Mouse (Mus musculus) layer of hippocampus, adult 9-11 months (tissue): Measurements from ENCODE around the gene Ncoa3.
"Not testable (repeated sequence)": the region's sequence is repeated elsewhere in the genome, so short reads cannot be mapped to it uniquely, and the experiment has no call there.

Source experiments
- DNase-seq: peaks from one replicate; pipeline ENCODE4 v3.0.0; 2022

Gene Ncoa3

DNA sequence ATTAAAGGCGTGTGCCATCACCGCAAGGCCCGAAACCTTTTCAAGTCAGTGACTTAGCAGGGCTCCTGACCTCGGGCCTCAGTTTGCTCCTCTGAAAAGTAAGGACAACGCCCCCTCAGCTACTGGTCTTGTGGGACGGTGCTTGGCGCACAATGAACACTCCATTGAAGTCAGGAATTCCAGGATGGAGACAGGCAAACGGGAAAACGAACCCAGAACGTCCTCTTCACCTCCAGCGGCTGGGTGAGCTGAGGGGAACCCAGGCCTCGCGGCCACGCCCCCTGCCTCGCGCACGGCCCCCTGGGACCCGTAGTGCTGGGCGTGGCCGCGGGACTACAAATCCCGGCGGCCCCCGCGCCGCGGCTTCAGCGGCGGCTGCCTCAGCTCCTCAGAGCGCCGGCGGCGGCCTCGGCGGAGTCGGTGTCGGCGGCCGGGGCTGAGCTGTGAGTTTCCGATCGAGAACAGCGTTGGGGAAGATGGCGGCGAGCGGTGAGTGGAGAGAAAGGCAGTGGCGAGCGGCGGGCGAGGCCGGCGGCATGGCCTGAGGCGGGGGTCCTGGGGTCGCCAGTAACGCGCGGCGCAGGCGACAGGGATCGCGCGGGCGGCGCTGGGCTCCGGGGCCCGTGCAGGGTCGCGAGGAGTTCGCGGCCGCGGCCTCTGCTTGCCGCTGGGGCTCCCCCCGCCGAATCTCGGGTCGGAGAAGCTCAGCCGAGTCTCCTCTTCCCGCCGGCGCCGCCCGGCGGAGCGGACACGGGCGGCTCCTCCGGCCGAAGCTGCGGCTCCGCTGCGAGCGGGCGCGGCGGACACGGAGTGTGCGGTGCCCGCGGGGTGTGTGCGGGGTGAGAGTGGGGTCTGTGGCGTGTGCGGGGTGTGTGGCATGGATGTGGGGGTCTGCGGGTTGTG, at the start of gene Ncoa3:
Gene Ncoa3 (plus strand): TSS at position 367 of the 903 bp plus-strand sequence.
- DNase-seq = peak; percentile 92

DNA sequence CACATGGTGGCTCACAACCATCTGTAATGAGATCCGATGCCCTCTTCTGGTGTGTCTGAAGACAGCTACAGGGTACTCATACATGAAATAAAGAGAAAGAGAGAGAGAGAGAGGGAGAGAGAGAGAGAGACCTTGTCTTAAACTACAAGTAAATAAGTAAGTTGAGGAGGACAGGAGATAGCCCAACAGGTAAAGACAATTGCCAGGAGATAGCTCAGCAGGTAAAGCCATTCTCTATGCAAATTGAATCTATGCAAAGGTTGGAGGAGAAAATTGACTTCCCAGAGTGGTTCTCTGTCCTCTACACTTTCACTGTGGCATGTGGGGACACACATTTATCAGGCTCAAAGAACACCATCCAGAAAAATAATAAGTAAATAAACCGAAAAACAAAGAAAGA, 49.3 kb upstream of the Ncoa3 start:
- no peak for DNase-seq

GRCm38 (mm10) chr2:165944576-165945351, 47.7 kb upstream of the Ncoa3 start:
- no peak for DNase-seq

GRCm38 (mm10) chr2:165946046-165946564, 46.3 kb upstream of the Ncoa3 start:
- no peak for DNase-seq

- peak; percentile 32 for DNase-seq
Observed at GRCm38 (mm10) chr2:165948007-165948406, 44.4 kb upstream of the Ncoa3 start.

- not testable (repeated sequence) for DNase-seq
Observed at GRCm38 (mm10) chr2:165948785-165949184, 43.7 kb upstream of the Ncoa3 start.

GRCm38 (mm10) chr2:165949719-165950118, 42.7 kb upstream of the Ncoa3 start:
- DNase-seq = peak; percentile 72

- DNase-seq = peak; percentile 51
Observed at GRCm38 (mm10) chr2:165951432-165952068, 40.9 kb upstream of the Ncoa3 start.

DNA sequence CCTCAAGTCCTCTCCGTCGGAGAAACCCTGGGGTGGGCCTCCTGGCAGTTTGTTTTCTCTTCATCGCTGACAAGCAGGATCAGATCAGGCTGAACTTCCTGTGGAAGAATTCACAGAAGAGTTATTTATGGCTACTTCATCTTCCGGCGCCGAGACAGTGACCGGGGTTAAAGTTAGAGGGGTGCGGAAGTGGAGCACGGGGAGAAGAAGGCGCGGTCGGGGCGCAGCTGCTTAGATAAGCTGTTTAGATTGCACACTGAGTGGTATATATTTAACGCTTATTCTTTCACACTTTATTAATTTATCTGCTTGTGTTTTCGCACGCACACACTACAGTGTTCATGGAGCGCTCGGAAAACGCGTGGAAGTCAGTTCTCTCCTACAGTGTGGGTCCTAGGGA, 37.6 kb upstream of the Ncoa3 start:
- peak; percentile 67 for DNase-seq

DNA sequence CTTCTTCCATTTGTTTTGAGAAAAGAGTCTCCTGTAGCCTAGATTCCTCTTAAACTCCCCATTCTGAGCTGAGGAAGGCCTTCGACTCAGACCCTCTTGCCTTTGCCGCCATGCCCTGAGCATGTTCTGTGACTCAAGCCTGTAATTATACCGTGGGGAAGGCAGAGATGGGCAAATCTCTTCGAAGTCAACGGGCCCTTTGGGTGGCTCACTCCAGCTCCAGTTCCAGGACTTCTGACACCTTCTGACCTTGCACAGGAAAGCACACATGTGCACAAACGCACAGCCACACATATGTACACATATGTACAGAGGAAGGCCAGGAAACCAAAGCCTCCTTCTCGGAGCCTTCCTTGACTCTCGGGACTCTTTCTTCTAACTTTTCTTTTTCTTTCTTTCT, 37.0 kb upstream of the Ncoa3 start:
- no peak for DNase-seq

- DNase-seq = no peak
Observed at GRCm38 (mm10) chr2:165956096-165956740, 36.2 kb upstream of the Ncoa3 start.

- DNase-seq = no peak
Observed at GRCm38 (mm10) chr2:165957257-165957828, 35.1 kb upstream of the Ncoa3 start.

DNA sequence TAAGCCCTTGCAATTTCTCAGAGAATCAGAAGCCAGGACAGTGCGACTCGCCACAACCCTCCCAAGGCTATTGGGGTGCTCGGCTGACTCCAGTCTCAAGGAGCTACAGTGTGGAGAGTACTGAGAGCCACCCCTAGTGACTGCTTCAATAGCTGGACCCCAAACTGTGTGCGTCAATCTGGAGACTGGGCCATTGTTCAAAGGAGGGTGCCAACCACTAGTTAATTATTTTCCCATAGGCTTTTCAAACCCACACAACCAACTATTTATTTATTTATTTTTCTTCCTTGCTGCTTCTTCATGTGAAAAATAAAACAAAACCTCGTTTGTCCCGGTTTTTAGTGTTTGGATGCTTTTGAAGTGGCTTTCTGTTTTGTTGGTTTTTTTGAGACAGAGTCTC, 33.9 kb upstream of the Ncoa3 start:
- DNase-seq = no peak

DNA sequence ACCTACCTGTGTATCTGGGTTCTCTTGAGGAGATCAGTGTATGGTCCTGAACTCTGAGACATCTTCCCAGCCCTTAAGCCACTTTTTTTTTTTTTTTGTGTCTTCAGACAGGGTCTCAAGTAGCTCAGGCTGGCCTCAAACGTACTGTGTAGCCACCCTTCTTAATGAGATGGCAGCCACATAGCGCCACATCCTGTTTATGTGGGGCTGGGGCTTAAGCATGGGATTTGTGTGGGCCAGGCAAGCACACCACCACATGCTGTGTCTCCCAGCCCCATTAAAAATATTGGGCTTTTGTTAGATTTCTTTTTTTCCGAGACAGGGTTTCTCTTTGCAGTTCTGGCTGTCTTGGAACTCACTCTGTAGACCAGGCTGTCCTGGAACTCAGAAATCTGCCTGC, 31.7 kb upstream of the Ncoa3 start:
- DNase-seq = no peak

GRCm38 (mm10) chr2:165962824-165963223, 29.6 kb upstream of the Ncoa3 start:
- no peak for DNase-seq

GRCm38 (mm10) chr2:165964121-165964520, 28.3 kb upstream of the Ncoa3 start:
- DNase-seq = no peak

DNA sequence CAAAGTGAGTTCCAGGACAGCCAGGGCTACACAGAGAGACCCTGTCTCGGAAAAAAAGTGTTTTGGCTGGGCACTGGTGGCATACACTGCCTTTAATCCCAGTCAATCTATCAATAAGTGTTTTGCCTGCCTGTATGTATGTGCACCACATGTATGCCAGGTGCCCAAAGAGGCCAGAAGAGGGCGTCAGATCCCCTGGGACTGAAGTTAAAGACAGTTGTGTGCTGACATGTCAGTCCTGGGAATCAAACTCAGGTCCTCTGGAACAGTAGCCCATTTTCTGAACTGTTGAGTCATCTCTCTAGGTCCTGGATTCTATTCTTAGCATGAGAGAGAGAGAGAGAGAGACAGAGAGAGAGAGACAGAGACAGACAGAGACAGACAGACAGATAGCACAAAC, 25.4 kb upstream of the Ncoa3 start:
- no peak for DNase-seq

DNA sequence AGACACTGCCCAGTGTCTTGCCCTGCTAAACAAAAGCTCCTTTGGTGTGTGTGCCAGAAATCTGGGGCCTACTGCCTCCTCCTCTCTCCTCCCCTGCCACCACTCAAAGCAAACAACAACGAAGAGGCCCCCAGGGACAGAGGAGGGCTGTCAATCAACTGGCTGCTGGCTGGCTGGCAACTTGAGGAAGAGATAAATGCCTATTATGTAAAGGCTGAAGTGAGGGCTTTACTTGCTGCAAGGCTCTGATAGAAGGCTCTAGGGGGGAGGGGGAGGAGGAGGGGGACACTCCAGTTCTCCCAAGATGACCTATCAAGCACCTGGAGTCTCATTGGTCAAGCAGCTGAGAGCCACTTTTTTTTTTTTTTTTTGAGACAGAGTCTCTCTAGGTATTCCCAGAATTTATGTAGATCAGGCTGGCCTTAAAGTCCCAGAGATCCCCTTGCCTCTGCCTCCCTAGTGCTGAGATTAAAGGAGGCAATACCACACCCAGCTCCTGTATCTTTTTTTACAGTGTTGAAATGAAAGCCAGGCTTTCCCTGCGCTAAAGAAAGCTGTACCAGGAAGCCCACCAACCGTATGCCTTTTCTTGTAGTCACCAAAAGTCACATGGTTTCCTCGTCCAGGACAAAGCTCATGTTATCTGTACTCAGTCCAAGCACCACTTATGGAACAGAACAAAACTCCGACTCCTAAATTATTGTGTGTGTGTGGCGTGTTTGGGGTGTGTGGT, 24.4 kb upstream of the Ncoa3 start:
- DNase-seq = no peak

DNA sequence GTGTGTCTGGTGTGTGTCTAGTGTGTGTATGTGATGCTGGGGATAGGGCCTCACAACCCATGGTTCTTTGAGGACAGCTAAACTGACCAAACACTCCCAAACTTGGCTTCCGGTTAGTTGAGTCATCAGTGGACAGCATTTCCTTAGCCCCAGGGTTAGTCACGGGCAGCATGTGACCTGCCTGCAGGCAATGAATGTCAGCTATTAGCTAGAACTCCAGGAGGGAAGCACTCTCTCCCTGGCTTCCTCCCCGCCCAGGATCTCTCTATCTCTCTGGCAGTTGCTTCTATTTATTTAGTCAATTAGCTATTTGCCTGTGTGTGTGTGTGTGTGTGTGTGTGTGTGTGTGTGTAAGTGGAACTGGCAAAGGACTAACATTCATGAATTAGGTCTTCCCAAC, 23.6 kb upstream of the Ncoa3 start:
- no peak for DNase-seq

DNA sequence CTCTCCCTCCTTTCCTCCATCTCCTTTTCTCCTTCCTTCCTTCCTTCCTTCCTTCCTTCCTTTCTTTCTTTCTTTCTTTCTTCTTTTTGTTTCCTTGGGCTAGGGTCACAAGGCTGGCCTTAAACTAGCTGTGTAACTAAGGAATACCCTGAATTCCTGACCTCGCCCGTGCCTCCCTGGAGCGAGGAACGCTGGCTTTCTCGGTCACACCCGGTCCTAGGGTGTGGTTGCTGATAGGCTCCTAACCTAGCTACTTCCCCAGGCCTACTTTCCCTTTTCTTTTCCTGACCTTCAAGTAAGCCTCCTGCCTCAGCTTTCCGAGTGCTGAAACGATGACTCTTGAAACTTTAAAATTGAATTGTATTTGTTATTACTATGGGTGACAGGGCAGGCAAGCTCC, 23.0 kb upstream of the Ncoa3 start:
- no peak for DNase-seq

- no peak for DNase-seq
Observed at GRCm38 (mm10) chr2:165969961-165970360, 22.5 kb upstream of the Ncoa3 start.

DNA sequence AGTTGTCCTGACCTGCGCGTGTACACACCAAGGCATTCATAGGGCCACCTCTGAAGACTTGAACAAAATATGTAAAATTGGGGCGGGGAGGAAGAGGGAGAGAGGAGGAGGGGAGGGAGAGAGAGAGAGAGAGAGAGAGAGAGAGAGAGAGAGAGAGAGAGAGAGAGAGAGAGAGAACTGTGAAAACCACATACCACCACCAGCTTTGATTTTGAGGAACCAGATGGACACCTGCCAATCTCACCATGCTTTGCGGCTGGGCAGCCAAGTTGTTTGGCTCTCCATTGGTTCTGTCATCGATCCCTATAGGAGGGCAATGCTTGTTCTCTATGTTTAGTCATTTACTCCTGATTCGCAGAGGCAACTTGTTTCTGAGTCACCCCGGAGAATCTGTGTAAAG, 21.7 kb upstream of the Ncoa3 start:
- DNase-seq = no peak
